Mouse (Mus musculus) cerebellum, adult 9-10 months (tissue): ENCODE results near the gene Aldh3b1.

Source experiments
- DNase-seq: peaks from one replicate; pipeline ENCODE4 v3.0.0; 2022

Aldh3b1 gene

DNA sequence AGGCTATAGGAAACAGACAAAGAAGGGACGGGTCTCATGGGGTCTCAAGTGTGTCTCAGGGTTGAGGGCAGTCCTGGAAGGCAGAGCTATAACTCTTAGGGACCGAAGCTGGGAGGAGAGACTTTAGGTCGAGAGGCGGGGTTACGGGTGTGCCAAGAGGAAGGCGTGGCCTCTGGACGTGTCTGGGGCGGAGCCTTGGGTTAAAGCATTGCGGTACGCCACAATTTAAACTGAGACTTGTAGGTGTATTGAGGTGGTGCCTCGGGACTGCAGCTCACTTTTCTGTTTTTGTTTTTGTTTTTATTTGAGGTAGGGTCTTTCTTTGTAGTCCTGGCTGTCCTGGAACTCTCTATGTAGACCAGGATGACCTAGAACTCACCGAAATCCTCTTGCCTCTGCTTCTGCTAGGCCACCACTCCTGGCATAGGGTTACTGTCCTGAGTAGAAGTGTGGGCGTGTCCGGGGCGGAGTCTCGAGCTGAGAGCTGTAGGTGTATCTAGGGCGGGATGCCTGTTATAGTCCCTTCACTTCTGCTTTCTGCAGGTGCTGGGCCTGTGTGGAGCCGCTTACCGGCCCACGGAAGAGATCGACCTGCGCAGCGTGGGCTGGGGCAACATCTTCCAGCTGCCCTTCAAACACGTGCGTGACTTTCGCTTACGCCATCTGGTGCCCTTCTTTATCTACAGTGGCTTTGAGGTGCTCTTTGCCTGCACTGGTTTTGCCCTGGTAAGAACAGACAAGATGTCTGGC lies 13.6 kb upstream of the Aldh3b1 start:
- no peak for DNase-seq

DNA sequence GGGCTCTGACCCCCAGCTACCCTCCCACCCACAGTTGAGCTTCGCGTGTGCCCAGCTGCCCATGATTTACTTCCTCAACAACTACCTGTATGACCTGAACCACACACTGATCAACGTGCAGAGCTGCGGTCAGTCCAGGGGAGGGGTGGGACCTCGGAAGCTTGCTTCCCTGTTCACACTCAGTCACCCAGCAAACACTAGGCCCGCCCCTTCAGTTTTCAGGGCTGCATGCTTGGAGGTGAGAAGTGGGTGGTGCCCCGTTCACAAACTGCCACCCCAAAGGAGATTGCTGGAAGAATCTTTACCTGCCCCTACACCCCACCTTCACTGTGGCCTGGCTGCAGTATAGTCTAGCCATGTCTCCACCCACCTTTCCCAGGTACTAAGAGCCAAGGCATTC lies 12.7 kb upstream of the Aldh3b1 start:
- no peak for DNase-seq

DNA sequence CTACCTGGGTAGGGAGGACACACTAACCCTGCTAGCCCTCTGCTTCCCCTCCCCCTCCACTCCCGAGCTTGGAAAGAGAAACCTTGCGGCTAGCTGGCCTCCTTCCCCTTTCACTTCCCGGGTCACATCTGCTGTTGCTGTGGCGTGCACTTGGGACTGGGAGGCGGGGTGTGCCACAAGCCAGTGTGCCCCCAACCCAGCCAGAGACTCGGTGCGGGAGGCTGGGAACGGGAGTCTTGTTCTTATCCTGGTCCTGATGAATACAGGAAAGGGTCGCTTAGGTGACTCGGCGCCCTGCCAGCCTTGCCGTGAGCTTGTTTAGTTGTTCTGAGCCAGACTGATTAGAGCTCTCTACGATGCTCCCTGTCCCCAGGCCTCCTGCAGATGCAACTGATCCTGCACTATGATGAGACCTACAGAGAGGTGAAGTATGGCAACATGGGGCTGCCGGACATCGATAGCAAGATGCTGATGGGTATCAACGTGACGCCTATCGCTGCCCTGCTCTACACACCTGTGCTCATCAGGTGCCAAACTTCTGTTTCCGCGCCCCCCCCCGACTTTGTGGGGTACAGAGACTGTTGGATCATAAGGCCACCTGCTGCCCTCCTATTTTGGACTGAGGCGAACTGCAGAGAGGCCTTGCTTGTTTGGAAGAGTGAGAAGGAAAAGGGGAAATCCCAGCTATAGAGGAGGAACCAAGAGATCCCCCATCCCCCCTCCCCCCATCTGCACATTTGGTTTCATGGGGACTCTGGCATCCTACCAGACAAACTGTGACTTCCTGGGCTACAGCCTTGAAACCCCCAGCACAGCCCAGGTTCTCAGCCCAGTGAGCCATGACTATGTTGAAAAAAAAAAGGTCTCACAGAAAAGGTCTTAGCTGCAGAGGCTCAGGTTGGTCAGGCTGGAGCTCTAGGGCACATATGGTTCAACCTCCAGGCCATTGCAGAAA lies 6.6 kb upstream of the Aldh3b1 start:
- peak; percentile 52 for DNase-seq

DNA sequence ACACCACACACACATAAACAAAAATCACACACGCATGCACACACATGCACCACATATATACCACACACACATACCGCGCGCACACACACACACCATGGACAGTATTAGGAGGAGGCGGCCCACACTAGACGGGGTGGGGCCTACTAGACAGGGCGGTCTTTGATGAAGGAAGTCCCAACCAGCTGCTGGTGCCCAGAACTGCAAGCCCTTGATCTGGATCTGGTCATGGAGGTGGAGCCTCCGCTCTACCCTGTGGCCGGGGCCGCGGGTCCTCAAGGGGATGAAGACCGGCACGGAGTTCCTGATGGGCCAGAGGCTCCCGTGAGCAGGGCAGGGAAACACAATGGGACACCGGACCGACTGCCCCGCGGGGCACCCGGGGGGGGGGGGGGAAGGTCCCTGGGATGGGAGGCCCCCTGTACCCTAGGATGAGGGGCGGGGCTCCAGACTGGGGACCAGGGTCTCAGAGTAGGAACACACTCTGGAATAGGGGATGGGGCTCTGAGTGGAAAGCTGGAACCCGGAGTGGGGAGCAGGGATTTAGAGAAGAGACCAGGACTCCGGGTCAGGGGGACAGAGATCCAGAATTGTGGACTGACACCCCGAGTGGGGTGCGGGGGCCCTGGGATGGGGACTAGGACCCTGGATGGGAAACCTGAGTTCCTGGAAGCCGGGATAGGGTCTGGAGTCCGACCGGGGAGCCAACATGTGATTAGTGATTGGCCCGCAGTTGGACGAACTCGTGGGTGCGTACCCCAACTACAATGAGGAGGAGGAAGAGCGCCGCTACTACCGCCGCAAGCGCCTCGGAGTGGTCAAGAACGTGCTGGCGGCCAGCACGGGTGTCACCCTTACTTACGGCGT lies 5.7 kb upstream of the Aldh3b1 start, which contains the start of gene Unc93b1:
TSS of gene Unc93b1 (plus strand) at position 155 of the 864 bp plus-strand sequence.
- DNase-seq: no peak

DNA sequence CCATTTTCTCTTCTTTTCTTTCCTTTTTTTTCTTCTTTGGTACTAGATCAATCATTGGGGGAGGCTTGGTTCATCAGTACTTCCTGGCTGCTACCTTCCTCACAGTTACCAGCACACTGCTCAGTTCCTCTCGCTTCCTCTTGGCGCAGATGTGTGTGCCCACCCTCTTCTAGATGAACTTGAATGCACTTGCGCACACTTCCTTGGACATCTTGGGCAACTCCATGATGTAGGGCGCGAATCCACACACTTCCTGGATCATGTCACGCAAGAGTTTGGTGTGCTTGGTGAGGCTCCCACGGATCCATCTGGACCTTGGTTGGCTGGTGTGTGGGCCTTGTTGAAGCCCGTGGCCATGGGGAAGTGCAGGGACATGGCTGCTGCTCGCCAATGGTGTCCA lies 2.1 kb upstream of the Aldh3b1 start:
- DNase-seq: no peak

DNA sequence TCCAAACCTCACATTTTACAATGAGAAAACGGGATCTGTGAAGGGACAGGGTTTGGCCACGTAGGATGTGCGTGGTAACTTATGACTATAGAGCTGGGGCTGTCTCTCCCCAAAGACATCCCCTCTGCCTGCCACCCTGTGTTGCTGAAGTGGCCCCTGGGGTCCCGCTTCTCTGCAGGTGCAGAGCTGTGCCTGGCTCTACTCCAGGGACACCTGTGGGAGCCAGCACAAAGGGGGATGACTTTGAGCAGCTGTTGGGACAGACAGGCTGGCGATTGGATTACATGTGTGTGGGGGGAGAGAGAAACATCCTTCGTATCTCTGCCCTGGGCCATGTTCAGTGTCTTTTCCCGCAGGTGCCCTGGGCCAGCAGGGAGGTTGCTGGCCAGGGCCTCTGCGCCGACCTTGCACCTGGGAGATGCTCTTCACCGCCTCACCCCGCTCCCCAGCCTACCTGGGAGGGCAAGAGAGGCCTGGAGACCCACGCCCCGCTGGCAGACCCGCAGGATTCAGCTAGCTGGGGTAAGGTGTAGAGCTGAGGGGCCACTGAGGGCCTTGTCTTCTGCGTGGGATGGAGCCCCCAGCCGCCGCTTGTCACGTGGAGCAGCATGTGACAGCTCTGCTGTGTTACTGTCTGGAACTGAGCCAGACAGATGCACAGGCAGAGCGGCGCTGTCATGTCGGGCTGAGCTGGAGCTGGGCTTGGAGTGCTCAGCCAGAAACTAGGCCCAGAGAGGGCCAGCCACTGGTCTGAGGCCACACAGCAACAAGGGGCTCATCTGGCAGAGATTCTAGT lies 852 bp upstream of the Aldh3b1 start:
- no peak for DNase-seq

DNA sequence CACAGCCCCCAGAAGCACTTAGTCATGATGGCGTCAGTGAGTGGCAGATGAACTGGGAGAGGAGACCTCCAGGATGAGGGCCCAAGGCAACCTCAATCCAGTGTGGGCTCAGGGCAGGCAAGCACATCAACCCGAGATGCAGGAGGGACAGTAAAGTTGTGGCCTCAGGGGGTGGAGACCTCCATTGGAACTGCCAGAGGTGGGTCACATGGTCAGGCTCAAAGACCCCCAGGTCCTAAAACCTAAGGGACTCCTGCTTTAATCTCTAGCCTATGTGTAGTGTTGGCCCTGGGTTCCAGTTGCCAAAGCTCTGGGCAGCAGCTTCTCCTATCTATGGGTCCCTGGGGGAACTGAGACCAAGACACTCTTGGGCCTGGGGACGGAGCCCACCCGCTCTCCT lies 829 bp downstream of the Aldh3b1 start:
- DNase-seq: no peak

DNA sequence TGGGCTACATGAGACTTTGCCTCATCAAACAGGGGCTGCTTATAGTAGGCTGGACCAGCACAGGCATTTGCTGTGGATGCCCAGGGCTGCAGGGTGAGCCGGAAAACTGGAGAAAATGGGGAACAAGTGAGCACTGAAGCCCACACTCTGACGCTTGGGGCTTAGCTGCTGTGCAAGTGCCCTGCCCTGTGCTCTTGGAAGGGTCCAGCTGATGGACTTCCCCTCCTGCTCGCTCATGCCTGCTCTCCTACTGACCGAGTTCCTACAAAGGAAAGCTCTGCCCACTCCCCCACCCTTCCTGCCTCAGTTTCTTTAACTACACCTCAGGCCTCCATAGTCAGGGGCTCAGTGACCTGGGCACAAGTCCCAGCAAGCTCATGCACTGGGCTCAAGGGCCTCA lies 1.6 kb downstream of the Aldh3b1 start:
- DNase-seq: no peak

DNA sequence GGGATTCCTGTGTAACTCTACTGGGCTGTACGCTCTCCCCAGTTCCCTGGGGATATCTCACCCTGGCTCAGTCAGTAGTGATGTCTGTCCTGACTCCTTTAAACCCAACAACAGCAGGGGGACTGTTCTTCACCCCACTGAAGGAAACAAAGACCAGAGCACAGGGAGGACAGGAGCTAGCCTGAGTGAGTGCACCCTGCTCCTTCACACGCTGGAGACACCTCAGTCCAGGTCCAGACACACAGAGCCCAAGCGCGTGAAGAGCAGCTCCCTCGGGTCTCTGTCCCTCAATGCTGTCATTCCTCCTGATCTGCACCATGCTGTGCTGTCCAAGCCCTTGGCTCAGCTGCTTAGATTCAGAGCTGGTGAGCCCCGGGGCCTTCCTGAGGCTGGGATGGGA lies 2.9 kb downstream of the Aldh3b1 start:
- DNase-seq: no peak

DNA sequence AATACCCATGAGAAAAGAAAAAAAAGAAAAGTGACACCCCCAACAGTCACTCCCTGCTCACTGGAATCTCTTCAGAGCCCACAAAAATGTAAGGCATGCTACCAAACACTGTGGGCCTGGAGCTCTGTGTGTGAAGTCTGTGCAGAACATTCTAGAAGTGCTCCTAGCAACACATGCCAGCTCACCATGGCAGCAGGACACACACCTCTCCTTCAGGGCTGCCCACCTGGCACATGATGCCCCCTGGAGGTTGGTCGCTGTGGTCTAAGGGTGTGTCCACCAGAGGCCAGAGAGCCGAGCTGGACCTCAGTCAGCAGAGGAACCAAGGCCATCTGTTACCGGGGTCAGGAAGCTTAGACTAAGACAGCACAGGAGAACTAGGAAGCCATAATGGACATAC lies 3.3 kb downstream of the Aldh3b1 start:
- DNase-seq: peak; percentile 57

DNA sequence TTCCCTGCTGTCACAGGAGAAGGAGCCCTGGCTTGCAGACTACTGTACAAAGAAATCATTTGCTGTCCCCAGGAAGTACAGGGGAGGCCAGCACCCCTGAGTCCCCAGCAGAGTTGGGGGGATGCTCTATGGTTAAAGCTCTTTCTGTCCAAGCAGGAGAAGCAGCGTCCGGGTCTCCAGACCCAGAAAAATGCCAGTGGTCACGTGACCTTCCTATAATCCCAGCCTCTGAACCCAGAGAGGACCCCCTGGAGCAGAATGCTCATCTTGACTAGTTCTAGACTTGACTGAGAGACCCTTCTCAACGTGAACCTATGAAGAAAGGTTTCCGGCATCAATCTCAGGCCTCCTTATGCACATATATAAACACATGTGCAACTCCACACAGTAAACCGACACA lies 3.7 kb downstream of the Aldh3b1 start:
- DNase-seq: no peak

DNA sequence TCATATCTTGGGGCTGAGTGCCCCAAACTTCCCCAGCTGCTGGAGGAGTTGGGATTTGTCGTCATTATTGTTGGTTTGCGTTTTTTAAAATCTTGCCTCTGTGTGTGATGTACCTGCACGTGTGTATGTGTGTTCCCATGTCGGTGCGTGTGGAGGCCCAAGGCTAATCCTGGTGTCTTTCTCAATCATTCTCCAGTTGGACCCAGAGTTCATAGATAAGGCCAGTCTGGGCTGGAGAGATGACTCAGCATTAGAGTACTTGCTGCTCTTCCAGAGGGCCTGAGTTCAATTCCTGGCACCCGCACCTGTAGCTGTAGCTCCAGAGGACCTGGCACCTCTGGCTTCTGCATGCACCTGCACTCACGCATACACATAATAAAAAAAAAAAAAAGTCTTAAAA lies 4.7 kb downstream of the Aldh3b1 start:
- no peak for DNase-seq

DNA sequence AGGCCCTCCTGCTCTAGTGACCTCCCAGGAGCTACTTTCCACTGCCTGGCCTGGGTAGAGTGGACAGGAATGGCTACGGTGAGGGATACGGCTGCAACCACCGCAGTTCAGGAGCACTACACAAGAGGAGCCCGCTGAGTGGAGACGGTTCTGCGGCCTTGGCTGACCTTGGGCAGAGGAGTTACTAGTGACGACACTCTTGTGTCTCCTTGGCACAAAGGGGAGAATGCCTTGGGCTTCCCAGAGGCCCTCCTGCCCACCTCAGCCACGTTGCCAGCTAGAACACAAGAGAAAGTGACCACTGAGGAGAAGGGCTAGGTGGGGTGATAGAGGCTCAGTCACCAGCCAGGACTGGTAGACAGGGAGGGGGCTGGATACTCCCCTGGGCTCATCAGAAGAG lies 5.4 kb downstream of the Aldh3b1 start:
- DNase-seq: no peak

DNA sequence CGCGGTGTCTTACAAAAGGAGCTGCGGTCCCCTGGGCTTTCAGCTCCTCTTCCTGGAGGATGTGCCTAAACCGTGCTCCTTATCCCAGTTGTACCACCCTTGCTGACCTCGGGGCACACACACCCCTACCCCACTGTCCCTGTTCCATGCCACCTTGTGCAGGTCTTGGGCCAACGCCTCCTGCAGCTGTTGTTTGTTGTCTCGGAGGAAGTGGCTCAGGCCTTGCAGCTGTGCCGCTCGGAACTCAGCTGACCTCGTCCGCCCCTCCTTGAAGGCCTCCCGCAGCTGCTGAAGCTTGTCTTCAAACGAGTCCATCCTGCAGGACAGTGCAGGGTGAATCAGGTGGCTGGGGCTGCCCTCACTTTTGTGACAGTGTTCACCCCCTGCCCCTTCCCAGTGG lies 6.0 kb downstream of the Aldh3b1 start:
- DNase-seq: no peak

DNA sequence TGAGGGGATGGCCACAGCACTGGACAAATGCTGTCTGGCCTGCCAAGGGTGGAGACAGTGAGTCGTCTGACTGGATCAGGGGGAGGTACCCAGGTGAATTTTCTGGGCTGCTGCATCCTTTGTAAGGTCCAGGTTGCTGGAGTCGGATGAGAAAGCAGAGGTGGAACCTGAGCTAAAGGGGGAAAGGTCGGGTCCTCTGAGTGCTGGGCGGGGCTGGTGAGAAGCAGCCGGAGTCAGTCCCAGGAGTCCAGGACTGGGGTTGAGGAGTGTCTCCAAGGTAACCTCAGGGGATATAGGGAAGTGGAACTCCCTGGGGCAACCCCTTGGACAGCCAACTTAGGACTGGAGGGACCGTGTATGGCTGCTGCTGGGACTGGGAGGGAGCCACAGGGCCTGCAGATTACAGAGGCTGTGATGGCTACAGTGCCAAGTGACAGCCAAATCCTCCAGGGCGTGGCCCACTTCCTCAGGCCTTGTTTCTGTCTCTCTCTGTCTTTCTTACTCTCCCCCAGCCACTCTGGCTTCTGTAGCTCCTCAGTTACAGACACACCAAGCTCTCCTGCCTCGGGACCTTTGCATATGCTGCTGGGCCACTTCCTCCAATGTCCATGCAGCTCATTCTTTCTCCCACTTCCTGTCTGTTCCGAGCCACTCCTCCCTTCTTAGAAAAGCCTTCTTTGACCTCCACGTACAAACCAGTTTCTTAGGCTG lies 6.8 kb downstream of the Aldh3b1 start:
- DNase-seq: no peak

DNA sequence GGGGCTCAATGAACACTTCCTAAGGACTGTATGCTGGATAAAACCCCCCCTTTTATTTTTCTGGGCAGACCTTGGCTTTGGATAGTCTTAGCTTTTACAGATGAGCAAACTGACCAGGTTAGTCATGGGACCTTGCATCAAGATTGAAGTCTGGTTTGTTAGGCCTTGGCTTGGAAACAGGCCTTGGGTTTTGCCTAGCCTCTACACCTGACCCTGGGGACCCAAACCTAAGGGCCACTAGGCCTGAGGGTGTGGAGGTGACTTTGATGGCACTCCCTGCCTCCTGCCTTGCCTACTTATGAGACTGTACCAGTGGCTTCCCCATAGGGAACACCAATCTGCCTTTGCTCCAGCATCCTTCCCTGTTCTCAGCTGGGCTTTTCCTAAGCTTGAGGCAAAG lies 9.7 kb downstream of the Aldh3b1 start:
- DNase-seq: no peak

DNA sequence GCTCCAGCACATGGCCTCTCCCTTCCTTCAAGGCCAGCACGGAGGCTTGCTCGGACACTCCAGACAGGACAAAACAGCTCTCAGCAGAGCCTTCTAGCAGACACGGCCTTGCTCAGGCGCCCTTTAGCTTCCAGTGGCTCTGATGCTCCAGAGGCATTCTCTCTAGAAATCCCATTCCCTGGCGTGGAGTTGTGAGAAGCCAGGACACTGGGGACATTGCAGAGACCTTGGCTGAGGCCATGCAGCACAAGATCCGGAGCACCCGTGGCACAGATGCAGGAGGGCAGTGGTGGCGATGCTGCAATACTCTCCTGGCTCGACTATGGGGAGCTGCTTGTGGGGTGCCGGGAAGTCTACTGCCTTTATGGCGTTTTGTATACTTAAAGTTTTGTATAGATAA lies 12.9 kb downstream of the Aldh3b1 start:
- DNase-seq: no peak

DNA sequence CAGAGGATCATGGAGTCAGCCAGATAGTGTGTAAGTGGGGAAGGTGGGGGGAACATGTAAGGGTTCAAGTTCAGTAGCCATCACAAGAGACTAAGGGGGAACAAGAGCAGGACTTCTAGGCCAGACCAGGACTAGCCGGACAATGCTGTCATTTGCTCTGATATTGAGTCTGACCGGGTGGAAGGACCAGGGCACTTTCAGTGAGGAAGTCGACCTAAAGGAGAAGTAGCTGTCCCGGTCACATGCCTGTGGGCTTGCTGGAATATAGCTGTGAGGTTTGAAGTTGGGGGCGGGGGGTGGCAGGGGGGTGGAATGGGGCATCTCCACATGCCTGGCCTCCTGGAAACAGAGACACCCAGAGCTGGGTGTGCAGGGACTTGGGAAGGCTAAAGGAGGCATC lies 15.1 kb downstream of the Aldh3b1 start:
- no peak for DNase-seq

DNA sequence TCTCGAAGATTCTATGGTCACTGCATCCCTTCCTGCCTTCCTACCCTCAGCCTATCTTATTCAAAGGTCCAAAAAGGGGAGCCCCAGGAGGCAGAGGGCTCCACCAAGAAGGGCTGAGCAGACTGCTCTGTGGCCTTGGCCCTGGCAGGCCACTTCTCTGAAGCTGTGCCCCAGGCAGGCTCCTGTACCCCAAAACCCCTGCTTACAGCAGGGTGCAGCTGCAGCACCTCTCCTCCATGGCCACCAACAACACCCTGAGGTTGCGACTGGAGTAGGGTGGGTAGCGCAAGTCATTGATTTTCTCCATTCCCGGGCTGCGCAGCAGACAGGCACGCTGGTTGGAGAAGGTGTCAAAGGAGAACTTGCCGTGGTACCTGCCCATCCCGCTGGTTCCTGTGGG lies 15.9 kb downstream of the Aldh3b1 start:
- peak; percentile 52 for DNase-seq

DNA sequence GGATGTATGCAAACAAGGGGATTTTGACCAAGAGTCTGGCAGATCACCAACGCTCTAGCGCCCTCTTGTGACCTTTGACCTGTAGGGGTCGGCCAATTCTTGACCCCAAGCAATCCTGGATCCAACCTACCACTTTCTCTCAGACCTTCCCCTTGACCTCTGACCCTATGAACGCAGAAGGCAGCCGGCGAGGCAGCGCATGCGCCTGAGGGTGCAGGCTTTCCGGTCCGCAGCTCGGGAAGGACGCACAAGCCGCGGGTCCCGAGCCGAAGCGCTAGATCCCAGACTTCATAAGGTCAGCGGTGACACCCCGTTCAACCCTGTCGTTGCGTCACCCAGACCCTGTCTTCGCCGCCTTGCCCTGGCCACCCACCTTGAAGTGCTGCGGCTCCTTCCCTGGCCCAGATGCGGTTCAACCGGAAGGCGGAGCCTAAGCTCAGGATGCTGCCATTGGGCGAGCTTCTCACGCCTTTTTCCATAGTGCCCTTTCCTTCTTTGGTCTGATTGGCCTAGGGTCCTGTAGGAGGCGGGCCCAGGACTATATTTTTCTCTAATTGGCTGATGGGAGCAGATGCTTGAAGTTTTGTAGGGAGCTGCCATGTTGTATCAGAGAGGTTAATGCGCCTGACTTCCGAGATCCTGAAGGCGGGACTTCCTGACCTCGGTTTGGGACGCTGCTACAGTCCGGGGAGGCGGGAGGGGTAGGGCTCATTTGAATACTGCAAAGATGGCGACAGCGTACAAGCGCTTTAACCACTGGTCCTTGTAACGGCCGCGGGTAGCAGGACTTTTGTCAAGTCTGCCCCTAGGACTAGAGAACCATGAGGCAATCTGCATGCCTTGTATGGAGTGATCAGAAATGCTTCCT lies 17.0 kb downstream of the Aldh3b1 start, which contains the start of gene Ndufs8:
TSS of gene Ndufs8 (minus strand) at position 438 of the 868 bp plus-strand sequence.
- peak; percentile 99 for DNase-seq
